16 mouse cellular contexts compared by ENCODE assay signal in genomic region chr13:74220659-74221058, GRCm38 (mm10).
"Had no signal": no experiment of that assay in that cellular context is flagged by ENCODE, and none has a peak within 500 bp of the region (broad histone marks: within the 10 kb centered on the region; RNA-seq: fewer than 3 reads in every experiment).

No protein-coding gene starts in this region.

- H3K4me3 ChIP-seq: neural tube, embryonic 12.5 days; neural tube, embryonic 13.5 days; neural tube, embryonic 15.5 days; stomach, embryonic 15.5 days had no signal

- H3K36me3 ChIP-seq: neural tube, embryonic 12.5 days; neural tube, embryonic 13.5 days; neural tube, embryonic 15.5 days; stomach, embryonic 15.5 days had no signal

- H3K4me1 ChIP-seq: neural tube, embryonic 12.5 days; neural tube, embryonic 13.5 days; neural tube, embryonic 15.5 days; stomach, embryonic 15.5 days had no signal

- H3K9ac ChIP-seq: neural tube, embryonic 12.5 days; neural tube, embryonic 13.5 days; neural tube, embryonic 15.5 days; stomach, embryonic 15.5 days had no signal

- H3K9me3 ChIP-seq: neural tube, embryonic 12.5 days; neural tube, embryonic 13.5 days; neural tube, embryonic 15.5 days; stomach, embryonic 15.5 days had no signal

- H3K27me3 ChIP-seq: neural tube, embryonic 12.5 days; neural tube, embryonic 13.5 days; neural tube, embryonic 15.5 days; stomach, embryonic 15.5 days had no signal

- H3K27ac ChIP-seq: neural tube, embryonic 12.5 days; neural tube, embryonic 13.5 days; neural tube, embryonic 15.5 days; stomach, embryonic 15.5 days; stomach, postnatal 0 days had no signal

- DNase-seq: retina, postnatal 1 day; right cerebral cortex, adult 18-20 months; right cerebral cortex, postnatal 25 days; right cerebral cortex, postnatal 4 days; spleen, adult 18-20 months; thymus, adult 18-20 months; thymus, adult 2 months; thymus, postnatal 14 days; thymus, postnatal 25 days; thymus, postnatal 36 days; thymus, postnatal 4 days had no signal

- H3K4me2 ChIP-seq: neural tube, embryonic 12.5 days; neural tube, embryonic 13.5 days; neural tube, embryonic 15.5 days; stomach, embryonic 15.5 days had no signal
